Mouse (Mus musculus) olfactory bulb, adult 2 months (tissue): ENCODE measurements around the gene Ror2.

ENCODE experiments used
- CTCF ChIP-seq: fragments of 200-500 bp; IDR thresholded peaks from 2 replicates; pipeline ENCODE4 v1.5.1; 2012; ENCODE audit warnings: low read depth, mild to moderate bottlenecking, low read length, moderate library complexity; ENCODE audit not compliant: insufficient read depth
- POLR2A ChIP-seq: fragments of 200-500 bp; IDR thresholded peaks from 2 replicates; pipeline ENCODE4 v1.6.1; 2012; ENCODE audit warnings: mild to moderate bottlenecking, low read depth, low read length, moderate library complexity; ENCODE audit not compliant: insufficient read depth

GRCm38 (mm10) chr13:53145511-53145910, 140.4 kb downstream of the Ror2 start:
- TF ChIP-seq POLR2A: no peak
- TF ChIP-seq CTCF: no peak
